Mouse (Mus musculus) erythroid progenitor cell, adult 5-6 weeks (primary cell): ENCODE measurements at regions not wholly inside any gene's neighbourhood (a gene's known extent, or its start where the extent isn't known, plus 50 kb on each side); places are given as distances from the start of the nearest gene placed in this dataset.
A peak's percentile ranks its signal among the peaks of the same experiment; 100 is the strongest.
"Not testable (repeated sequence)": the region's sequence is repeated elsewhere in the genome, so short reads cannot be mapped to it uniquely, and the experiment has no call there.

ENCODE experiments used
- ATAC-seq: replicated peaks from 2 replicates; pipeline ENCODE4 v1.8.0; 2016; ENCODE audit warnings: moderate number of reproducible peaks, mild to moderate bottlenecking, moderate TSS enrichment, inconsistent platforms; ENCODE audit not compliant: poor library complexity, low FRiP score, severe bottlenecking

DNA sequence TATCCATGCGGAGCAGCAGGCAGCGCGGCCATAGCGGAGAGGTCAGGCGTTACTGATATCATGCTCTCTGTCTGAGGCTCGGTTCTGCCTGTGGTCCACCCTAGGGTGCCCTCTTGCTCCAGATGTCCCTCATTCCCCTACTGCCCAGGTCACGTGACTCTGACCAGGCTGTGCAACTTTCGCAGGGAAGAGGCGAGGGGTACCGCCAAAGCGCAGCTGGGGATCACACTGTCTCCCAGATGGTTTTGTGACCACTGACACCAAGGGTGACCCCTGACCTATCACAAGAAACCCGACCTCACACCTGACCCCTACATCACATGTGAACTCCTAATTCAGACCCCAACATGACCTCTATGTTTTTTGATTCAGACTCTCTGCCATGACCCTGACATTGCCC, 50.8 kb downstream of the Gm10139 start:
- ATAC-seq = not testable (repeated sequence)

DNA sequence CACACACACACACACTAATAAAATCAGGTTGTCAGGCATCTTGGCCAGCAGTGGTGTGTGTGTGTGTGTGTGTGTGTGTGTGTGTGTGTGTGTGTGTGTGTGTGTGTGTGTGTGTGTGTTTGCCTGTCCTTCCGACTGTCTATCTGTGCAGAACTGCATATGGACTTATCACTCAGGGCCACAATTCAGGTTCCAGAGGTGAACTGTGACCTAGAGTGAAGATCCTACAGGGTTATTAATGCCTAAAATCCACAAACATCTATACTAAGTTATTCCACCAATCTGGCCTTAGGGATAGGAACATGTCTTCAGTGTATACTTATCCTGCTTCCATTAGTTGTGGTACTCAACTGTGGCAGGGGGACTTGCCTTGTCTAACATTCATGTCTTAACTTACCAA, 73.8 kb downstream of the Gm10139 start:
- ATAC-seq = 0 out of 2 replicates have a peak, but pooled peaks have one; percentile 67

DNA sequence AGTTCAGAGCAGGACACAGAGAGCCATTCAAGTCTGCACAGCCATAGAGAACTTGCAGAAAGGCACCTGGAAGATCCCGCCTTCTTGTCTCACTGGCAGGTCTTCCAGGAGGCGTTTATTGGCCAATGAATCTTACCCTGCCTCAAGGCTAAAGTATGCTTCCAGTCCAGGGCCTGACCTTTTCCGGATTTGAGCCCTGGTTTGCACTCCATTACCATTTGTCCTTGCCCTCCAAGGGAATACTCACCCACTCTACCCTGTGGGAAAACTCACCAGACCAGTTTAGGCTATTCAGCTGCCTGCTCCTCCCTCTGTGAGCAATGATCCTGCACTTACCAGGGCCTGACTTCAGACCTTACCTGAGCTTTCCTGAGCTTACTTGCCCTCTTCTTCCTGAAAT, 107.7 kb downstream of the Gm10139 start:
- not testable (repeated sequence) for ATAC-seq

DNA sequence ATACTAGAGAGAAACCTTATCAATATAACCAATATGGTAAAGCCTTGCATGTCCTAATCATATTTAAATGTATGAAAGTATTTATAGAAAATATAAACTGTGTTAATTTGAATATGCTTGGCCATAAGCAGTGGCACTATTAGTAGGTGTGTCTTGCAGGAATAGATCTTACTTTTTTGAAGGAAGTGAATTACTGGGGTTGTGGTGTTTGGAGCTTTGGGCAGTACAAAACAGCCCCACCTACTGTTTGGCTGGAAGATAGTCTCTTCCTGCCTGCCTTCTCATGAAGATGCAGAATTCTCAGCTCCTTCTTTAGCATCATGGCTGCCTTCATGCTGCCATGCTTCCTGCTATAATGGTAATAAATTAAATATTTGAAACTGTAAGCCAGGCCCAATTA, 137.8 kb downstream of the Gm10139 start:
- ATAC-seq = not testable (repeated sequence)

DNA sequence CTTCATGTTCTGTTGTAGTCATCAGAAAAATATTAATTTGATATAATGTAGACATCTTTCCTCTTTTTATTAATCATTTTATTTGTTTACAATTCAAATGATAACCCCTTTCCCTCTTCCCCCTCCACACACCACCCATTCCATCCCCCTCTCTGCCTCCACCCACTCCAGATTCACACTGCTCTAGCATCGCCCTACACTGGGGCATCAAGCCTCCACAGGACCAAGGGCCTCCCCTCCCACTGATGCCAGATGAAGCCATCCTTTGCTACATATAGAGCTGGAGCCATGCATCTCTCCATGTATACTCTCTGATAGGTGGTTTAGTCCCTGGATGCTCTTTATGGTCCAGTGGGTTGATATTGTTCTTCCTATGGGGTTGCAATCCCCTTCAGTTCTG, 147.4 kb downstream of the Gm10139 start:
- not testable (repeated sequence) for ATAC-seq
